Mouse (Mus musculus) spleen, adult 2 months (tissue): ENCODE measurements around the gene Tmem129. TPM values are rescaled to one million over a fixed set of nuclear protein-coding genes. Genes with fewer than 3 reads are reported as not detected.

Source experiments
- DNase-seq, 2 experiments: peaks; one replicate each; pipeline versions ENCODE4 v3.0.0 to v3.0.0-alpha.2; 2012 to 2021; ENCODE audit warnings: low spot score in 2 of 2, low read depth in 1 of 2
- H3K27ac ChIP-seq: fragments of 200-500 bp; 2 replicates; pipeline ENCODE4 v1.5.1; 2012; ENCODE audit warnings: low read length, inconsistent platforms; ENCODE audit not compliant: insufficient read depth
- H3K27me3 ChIP-seq: fragments of 200-500 bp; 2 replicates; pipeline ENCODE4 v1.6.1; 2012; ENCODE audit warnings: mild to moderate bottlenecking, moderate library complexity, low read length, inconsistent platforms; ENCODE audit not compliant: control insufficient read depth, insufficient read depth
- H3K36me3 ChIP-seq: fragments of 200-500 bp; 2 replicates; pipeline ENCODE4 v1.6.1; 2012; ENCODE audit warnings: mild to moderate bottlenecking, low read length, inconsistent platforms; ENCODE audit not compliant: control insufficient read depth, insufficient read depth
- H3K4me1 ChIP-seq: fragments of 200-500 bp; 2 replicates; pipeline ENCODE4 v1.6.1; 2011; ENCODE audit warnings: inconsistent platforms; ENCODE audit not compliant: control insufficient read depth, insufficient read depth, insufficient read length
- H3K4me3 ChIP-seq: fragments of 200-500 bp; 2 replicates; pipeline ENCODE4 v1.5.1; 2011; ENCODE audit warnings: mild to moderate bottlenecking, inconsistent platforms; ENCODE audit not compliant: insufficient read depth, insufficient read length; ENCODE audit errors: extremely low read depth
- CTCF ChIP-seq: fragments of 200-500 bp; IDR thresholded peaks from 2 replicates; pipeline ENCODE4 v1.5.1; 2011; ENCODE audit warnings: mild to moderate bottlenecking, inconsistent platforms; ENCODE audit not compliant: insufficient read depth, insufficient read length, insufficient replicate concordance; ENCODE audit errors: extremely low read depth
- POLR2A ChIP-seq: fragments of 200-500 bp; IDR thresholded peaks from 2 replicates; pipeline ENCODE4 v1.6.1; 2011; ENCODE audit warnings: low read depth, low read length, inconsistent platforms
- WGBS: fragments of 180-500 bp; shearing (Covaris S2); methylation state at CpG from one replicate; pipeline ENCODE4 v1.1.7; 2018; 5-methylcytosine and 5-hydroxymethylcytosine counted together
- polyA plus RNA-seq: library from polyadenylated mRNA; depleted of rRNA; stranded (reverse); fragments of >200 nt; gene quantifications from 2 replicates; pipeline ENCODE4 v1.2.3, GENCODE M21; 2012

Gene Tmem129
- polyA plus RNA-seq, 1 experiment = 24.8 TPM

DNA sequence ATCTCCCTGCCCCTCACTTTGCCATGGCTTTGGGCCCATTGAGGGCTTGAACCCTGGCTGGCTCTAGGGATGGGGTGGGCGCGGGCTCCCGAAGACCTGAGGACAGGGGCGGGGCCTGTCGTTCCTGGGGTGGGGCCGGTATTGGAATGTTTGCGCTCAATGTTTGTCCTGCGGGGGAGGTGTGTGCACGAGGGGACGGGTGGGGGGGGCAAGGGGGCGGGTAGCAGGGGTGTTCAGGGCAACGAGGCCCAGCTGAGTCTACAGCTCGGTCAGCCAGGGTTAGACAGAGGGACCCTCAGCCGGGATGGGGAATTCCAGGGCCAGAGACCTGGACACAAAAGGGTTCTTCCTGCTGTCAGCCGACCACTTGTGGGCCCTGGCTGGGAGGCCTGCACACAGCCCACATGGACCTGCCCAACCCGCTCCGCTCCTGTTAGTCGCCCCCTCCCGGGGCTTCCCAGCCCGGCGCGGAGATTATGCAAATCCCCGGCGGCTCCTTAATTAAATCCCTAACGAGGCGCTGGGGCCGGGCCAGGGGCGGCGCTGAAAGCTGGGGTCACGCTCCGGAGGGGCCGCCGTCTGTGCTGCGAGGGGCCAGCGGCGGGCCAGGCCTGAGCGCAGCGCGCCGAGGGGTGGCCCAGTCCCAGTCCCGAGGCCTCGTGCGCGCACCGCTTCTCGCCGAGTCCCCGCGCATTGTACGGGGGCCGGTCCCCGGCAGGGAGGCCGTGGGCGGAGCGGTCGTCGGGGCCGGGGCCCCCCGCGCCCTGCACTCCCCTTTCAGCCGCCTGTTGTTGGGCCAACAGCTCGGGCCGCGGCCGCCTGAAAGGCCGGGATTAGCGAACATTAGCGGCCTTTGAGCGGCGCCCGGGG is 36.9 kb upstream of the Tmem129 start:
- no peaks in the 10 kb centered on the region; the same call in 1 of the 2 replicates for H3K4me1 ChIP-seq
- TF ChIP-seq CTCF = no peak
- no peak for TF ChIP-seq POLR2A
- DNase-seq = peak in 1 of 2 experiments; percentile 10
- peaks cover 12% of the 10 kb centered on the region for H3K27me3 ChIP-seq
- WGBS = 14% methylated on average over 71 of the region's 71 CpGs
- H3K27ac ChIP-seq = peak overlapping the region; percentile 9; the same call in 1 of the 2 replicates
- no peaks in the 10 kb centered on the region for H3K36me3 ChIP-seq
- peak overlapping the region; percentile 35; the same call in 1 of the 2 replicates for H3K4me3 ChIP-seq

GRCm38 (mm10) chr5:33694461-33694847 is 36.2 kb upstream of the Tmem129 start:
- Histone ChIP-seq H3K27me3 (peaks cover 12% of the 10 kb centered on the region), H3K4me1 (no peaks in the 10 kb centered on the region; the same call in 1 of the 2 replicates), H3K27ac (no peak overlapping the region), H3K36me3 (no peaks in the 10 kb centered on the region), H3K4me3 (no peak overlapping the region)
- no peak for TF ChIP-seq CTCF
- no peak for TF ChIP-seq POLR2A
- 90% methylated on average over 9 of the region's 9 CpGs for WGBS
- no peak for DNase-seq

GRCm38 (mm10) chr5:33692393-33692792 is 34.2 kb upstream of the Tmem129 start:
- peaks cover 12% of the 10 kb centered on the region for H3K27me3 ChIP-seq
- no peaks in the 10 kb centered on the region; the same call in 1 of the 2 replicates for H3K4me1 ChIP-seq
- no peak for DNase-seq
- no peaks in the 10 kb centered on the region for H3K36me3 ChIP-seq
- TF ChIP-seq POLR2A (no peak), CTCF (no peak)
- H3K4me3 ChIP-seq = no peak overlapping the region
- WGBS = 8% methylated on average over 24 of the region's 24 CpGs
- H3K27ac ChIP-seq = no peak overlapping the region

- Histone ChIP-seq H3K27me3 (peaks cover 6% of the 10 kb centered on the region), H3K4me3 (no peak overlapping the region), H3K4me1 (no peaks in the 10 kb centered on the region), H3K36me3 (no peaks in the 10 kb centered on the region), H3K27ac (no peak overlapping the region)
- DNase-seq = no peak
- TF ChIP-seq CTCF = no peak
- no peak for TF ChIP-seq POLR2A
- 87% methylated on average over 11 of the region's 11 CpGs for WGBS
Observed at GRCm38 (mm10) chr5:33689852-33690645, 31.8 kb upstream of the Tmem129 start.

DNA sequence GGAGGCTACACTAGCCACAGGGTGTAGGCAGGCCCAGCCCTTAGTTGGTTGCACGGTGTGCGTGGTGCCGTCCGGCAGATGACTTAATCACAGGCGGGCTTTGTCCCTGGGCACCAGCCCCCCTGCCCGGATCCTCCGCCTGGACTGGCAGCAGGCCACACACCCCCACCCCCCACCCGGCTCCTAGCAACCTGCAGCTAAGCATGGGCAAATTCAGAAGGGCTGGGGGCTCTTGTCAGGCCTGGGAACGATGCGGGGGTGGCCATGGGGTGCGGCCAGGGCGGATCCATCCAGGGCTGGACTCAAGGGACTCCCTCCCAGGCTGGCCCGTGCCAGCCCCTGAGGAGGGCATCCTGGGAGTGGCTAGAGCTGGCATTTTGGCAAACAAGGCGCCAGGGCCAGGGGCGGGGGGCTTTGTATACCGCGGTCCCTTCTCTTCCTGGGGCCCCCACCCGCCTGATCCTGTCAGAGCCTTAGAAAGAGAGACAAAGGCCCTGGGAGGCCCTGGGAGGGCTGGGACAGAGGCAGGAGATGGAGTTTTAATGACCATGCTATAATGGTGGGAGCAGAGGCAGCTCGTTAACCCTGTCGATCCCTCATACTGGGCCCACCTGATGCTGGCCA is 31.1 kb upstream of the Tmem129 start:
- H3K27me3 ChIP-seq = peaks cover 5% of the 10 kb centered on the region
- no peak overlapping the region for H3K4me3 ChIP-seq
- TF ChIP-seq POLR2A (no peak), CTCF (no peak)
- DNase-seq = no peak
- H3K36me3 ChIP-seq = no peaks in the 10 kb centered on the region
- 77% methylated on average over 20 of the region's 20 CpGs for WGBS
- no peak overlapping the region for H3K27ac ChIP-seq
- H3K4me1 ChIP-seq = no peaks in the 10 kb centered on the region

DNA sequence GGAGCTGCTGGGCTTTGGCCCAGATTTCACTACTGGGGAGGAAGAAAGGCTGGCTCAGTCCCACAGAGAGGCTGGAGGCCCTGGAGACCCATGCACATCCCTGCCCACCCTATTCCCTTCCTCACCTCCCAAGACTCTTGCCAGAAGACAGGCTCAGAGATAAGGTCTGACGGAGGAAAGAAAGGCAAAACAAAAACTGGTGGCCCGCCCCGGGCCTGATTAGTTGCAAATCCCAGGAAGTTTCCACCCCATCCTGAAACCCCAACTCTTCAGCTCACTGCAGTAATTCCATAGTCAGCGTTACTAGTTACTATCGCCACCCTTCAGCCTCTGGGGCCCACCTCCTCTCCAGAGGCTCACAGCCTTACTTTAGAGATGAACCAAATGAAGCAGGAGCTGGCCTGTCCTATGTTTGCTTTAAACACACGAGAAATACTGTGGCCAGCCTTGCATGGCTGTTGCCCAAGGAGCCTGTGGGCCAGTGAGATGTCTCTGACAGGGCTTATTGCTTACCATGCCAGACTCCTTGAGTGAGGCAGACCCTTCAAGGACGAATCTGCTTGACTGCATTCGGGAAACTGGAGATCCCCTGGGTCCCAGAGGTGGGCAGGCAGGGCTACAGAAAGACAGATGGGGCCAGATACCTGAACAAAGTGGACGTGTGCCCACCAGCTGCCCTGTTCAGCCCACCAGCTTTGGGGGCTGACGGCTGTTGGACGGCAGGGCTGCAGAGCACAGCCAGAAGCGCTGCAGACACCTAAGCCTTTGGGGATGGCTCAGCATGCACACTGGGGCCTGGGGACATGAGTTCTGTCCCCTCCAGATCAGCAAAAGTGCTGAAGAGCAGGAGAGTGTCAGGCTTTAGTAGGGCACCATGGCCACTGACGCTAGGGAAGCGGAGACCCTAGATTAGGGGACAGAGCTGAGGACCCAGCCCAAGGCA is 30.3 kb upstream of the Tmem129 start:
- WGBS = 86% methylated on average over 14 of the region's 14 CpGs
- no peaks in the 10 kb centered on the region for H3K4me1 ChIP-seq
- H3K27ac ChIP-seq = no peak overlapping the region
- no peak for DNase-seq
- H3K4me3 ChIP-seq = no peak overlapping the region
- TF ChIP-seq CTCF (no peak), POLR2A (no peak)
- no peaks in the 10 kb centered on the region for H3K36me3 ChIP-seq
- peaks cover 5% of the 10 kb centered on the region for H3K27me3 ChIP-seq
